Mouse (Mus musculus) macrophage (primary cell): ENCODE measurements around the gene Tnfrsf1b. TPM values are rescaled to one million over a fixed set of nuclear protein-coding genes. Genes with fewer than 3 reads are reported as not detected.
"Not testable (repeated sequence)": the region's sequence is repeated elsewhere in the genome, so short reads cannot be mapped to it uniquely, and the experiment has no call there.

ENCODE experiments used
- H3K27ac ChIP-seq: fragments of 350-480 bp; formaldehyde crosslinking; 2 replicates; pipeline ENCODE4 v1.9.0; 2021
- H3K36me3 ChIP-seq: fragments of 350-480 bp; formaldehyde crosslinking; 2 replicates; pipeline ENCODE4 v1.9.0; 2021; ENCODE audit errors: inconsistent target
- H3K4me3 ChIP-seq: fragments of 350-480 bp; formaldehyde crosslinking; 2 replicates; pipeline ENCODE4 v1.9.0; 2021; ENCODE audit errors: inconsistent target
- H3K79me2 ChIP-seq: fragments of 350-480 bp; formaldehyde crosslinking; 2 replicates; pipeline ENCODE4 v1.9.0; 2021; ENCODE audit errors: inconsistent target
- WGBS: methylation state at CpG from one replicate; pipeline ENCODE4 v1.1.7; 2026; ENCODE audit warnings: inconsistent platforms; ENCODE audit not compliant: missing documents; 5-methylcytosine and 5-hydroxymethylcytosine counted together
- polyA plus RNA-seq: library from polyadenylated mRNA; stranded (reverse); fragments of 250-400 nt; gene quantifications from 3 replicates; pipeline ENCODE4 v1.2.4, GENCODE M21; 2018; ENCODE audit warnings: inconsistent platforms

Gene Tnfrsf1b
- polyA plus RNA-seq, 1 experiment from 2014 or later: 207 TPM

GRCm38 (mm10) chr4:145199982-145200699, 46.5 kb downstream of the Tnfrsf1b start:
- no peak overlapping the region for H3K4me3 ChIP-seq
- no peaks in the 10 kb centered on the region for H3K79me2 ChIP-seq
- H3K36me3 ChIP-seq: no peaks in the 10 kb centered on the region
- 4% methylated on average over 11 of the region's 11 CpGs for WGBS
- peak overlapping the region; percentile 76 for H3K27ac ChIP-seq

- no peak overlapping the region for H3K27ac ChIP-seq
- WGBS: 51% methylated on average over 4 of the region's 4 CpGs
- H3K79me2 ChIP-seq: peaks cover 31% of the 10 kb centered on the region
- no peak overlapping the region for H3K4me3 ChIP-seq
- no peaks in the 10 kb centered on the region for H3K36me3 ChIP-seq
Observed at GRCm38 (mm10) chr4:145196586-145196985, 50.1 kb downstream of the Tnfrsf1b start.

DNA sequence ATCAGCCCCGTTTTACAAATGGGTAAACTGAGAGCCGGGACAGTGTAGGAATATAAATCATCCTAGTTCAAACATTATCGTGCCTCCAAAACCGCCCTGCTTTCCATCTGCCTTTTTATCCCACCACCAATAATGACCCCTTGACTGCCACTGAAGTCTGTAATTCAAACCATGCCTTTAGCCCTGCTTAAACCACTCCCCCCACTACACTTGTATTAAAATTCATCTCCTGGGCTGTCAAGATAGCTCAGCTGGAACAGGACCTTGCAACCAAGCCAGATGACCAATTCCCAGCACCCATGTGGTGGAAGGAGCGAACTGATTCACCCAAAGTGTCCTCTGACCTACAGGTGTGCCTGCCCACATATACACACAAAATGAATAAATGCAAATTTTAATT, 51.5 kb downstream of the Tnfrsf1b start:
- Histone ChIP-seq H3K79me2 (peaks cover 46% of the 10 kb centered on the region), H3K4me3 (no peak overlapping the region), H3K36me3 (peaks cover 8% of the 10 kb centered on the region; the same call in 1 of the 2 replicates), H3K27ac (no peak overlapping the region)
- 31% methylated on average over 5 of the region's 5 CpGs for WGBS

DNA sequence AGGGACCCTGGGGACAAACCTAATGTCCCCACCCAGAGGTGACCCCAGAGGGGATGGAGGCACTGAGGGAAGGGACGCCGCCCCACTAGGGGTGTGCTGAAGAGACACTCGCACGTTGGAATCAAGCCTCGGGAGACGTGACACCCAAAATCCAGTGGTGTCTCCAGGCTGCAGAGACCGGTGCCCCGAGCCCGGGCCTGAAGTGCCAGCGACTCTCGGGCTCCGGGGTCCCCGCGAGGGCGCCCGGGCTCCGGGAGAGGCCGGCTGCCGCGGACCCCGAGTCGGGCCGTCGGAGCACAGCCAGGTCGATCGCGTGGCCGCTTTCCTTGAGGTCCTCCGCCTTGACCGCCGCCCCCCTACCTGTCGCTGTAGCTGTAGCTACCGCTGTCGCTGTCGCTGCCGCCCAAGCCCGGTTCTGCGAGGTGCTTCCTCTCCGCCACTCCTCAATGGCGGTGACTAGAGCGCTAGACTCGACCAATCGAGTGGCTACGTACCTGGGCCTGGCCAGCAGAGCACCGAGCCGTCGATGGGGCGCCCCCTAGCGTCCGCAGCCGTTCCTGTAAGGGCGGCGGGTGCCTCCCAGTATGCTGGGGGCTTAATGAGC, 52.0 kb downstream of the Tnfrsf1b start, which contains the start of gene Vps13d:
Gene Vps13d (minus strand): TSS at position 447 of the 604 bp plus-strand sequence.
- Histone ChIP-seq H3K4me3 (peak within 1 kb of the TSS; percentile 100), H3K79me2 (peaks cover 51% of the 10 kb centered on the region), H3K27ac (peak within 1 kb of the TSS; percentile 64), H3K36me3 (peaks cover 13% of the 10 kb centered on the region; the same call in 1 of the 2 replicates)
- under 1% methylated on average over 53 of the region's 53 CpGs for WGBS

GRCm38 (mm10) chr4:145193991-145194511, 52.6 kb downstream of the Tnfrsf1b start:
- peak overlapping the region; percentile 100 for H3K4me3 ChIP-seq
- H3K36me3 ChIP-seq: peaks cover 17% of the 10 kb centered on the region; the same call in 1 of the 2 replicates
- peaks cover 57% of the 10 kb centered on the region for H3K79me2 ChIP-seq
- WGBS: 1% methylated on average over 10 of the region's 10 CpGs
- peak overlapping the region; percentile 64 for H3K27ac ChIP-seq

DNA sequence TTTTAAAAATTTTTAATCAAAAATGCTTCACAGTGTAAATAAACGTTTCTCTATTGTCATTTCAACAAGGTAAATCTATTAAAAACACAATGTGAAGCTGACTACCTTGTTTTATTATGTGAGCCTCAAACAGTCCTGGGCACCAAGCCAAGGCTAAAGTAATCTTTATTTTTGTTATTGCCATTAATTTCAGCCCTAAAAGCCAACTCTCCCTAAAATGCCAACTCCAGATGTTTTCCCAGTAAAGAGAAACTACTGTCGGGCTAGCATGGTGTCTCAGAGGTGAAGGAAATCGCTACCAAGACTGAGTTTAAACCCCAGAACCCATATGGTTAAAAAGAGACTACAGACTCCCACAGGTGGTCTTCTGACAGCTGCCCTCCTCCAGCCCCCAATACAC, 53.3 kb downstream of the Tnfrsf1b start:
- Histone ChIP-seq H3K4me3 (peak overlapping the region; percentile 100), H3K27ac (no peak overlapping the region; the same call in 1 of the 2 replicates), H3K79me2 (peaks cover 63% of the 10 kb centered on the region), H3K36me3 (peaks cover 21% of the 10 kb centered on the region; the same call in 1 of the 2 replicates)
- 45% methylated on average over 3 of the region's 3 CpGs for WGBS

DNA sequence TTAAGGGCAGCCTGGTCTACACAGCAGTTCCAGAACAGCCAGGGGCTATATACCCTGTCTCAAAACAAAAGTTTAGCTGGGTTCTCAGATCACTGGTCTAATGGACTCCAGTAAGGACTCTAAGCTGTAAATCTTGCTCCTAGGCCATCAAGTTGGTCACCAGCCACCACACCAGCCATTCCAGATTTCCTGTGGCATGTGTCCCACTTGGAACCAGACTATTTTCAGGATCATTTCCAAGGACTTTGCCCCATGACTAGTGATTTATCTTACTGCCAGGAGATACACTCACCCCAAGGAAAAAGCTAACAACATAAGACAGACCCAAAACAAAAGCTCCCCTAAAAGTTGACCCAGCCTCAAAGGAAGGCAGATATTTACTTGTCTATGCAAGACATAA, 54.0 kb downstream of the Tnfrsf1b start:
- no peak overlapping the region for H3K27ac ChIP-seq
- H3K79me2 ChIP-seq: peaks cover 70% of the 10 kb centered on the region
- peaks cover 25% of the 10 kb centered on the region; the same call in 1 of the 2 replicates for H3K36me3 ChIP-seq
- no peak overlapping the region for H3K4me3 ChIP-seq

- peaks cover 38% of the 10 kb centered on the region; the same call in 1 of the 2 replicates for H3K36me3 ChIP-seq
Observed at GRCm38 (mm10) chr4:145188561-145188960, 58.1 kb downstream of the Tnfrsf1b start.

DNA sequence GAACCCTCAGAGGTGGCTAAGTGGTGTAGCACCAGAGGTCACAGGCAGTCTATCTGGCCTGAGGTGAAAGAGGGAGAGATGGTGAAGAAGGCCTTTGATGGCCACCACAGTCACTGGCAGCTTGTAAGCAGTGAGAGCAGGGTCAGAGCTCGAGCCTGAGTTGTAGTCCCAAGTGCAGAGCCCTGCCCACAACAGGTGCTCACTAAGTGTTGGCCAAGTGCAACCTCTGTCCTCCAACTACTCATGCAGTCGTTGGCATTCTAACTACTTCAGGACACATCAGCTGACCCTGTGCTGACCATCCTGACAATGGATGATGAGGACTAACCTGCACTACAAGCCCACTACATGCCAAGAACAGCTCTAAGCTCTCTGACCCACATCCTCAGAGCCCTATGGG, 59.1 kb downstream of the Tnfrsf1b start:
- peaks cover 38% of the 10 kb centered on the region; the same call in 1 of the 2 replicates for H3K36me3 ChIP-seq
- H3K79me2 ChIP-seq: peaks cover 100% of the 10 kb centered on the region
- no peak overlapping the region for H3K4me3 ChIP-seq
- H3K27ac ChIP-seq: no peak overlapping the region
- WGBS: 82% methylated on average over 2 of the region's 2 CpGs

More at GRCm38 (mm10) chr4:145188561-145188960, 58.1 kb downstream of the Tnfrsf1b start:
- Histone ChIP-seq H3K79me2 (peaks cover 100% of the 10 kb centered on the region), H3K4me3 (no peak overlapping the region), H3K27ac (no peak overlapping the region)

DNA sequence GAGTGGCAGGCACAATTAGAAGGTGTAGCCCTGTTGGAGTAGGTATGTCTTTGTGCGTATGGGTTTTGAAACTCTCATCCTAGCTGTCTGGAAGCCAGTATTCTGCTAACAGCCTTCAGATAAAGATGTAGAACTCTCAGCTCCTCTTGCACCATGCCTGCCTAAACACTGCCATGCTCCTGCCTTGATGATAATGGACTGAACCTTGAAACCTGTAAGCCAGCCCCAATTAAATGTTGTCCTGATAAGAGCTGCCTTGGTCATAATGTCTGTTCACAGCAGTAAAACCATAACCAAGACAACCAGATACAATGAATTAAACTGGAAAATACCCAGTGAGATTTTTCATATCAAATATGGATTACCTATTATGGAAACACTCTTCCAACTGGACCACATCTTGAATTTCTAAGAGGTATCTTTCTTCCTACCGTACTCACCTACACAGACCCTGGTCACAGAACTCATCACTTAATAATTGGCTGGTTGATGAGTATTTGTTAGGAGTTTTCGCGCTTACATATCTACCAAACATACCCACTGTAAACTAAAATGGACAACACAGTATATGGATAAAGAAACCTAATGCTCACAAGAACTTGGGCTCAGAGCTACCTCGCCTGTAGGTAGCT, 67.6 kb downstream of the Tnfrsf1b start:
- no peak overlapping the region for H3K27ac ChIP-seq
- WGBS: 98% methylated on average over 5 of the region's 5 CpGs
- H3K36me3 ChIP-seq: peaks cover 50% of the 10 kb centered on the region
- H3K4me3 ChIP-seq: no peak overlapping the region
- peaks cover 26% of the 10 kb centered on the region; the same call in 1 of the 2 replicates for H3K79me2 ChIP-seq

DNA sequence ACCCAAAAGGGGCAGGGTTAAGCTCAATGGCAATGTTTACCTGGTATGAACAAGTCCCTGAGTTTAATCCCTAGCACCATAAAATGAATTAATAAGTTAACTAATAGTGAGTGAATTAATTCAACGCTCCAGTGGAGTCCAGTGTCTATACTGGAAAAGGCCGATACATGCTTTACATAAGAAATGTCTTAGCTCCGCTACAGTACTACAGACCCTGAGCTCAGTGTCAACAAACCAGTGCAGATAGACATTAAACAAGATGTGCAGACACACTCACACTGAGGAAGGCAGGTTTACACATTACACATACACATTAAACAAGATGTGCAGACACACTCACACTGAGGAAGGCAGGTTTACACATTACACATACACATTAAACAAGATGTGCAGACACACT, 81.1 kb downstream of the Tnfrsf1b start:
- WGBS: 100% methylated on average over 3 of the region's 3 CpGs
- not testable (repeated sequence) for H3K79me2 ChIP-seq, H3K27ac ChIP-seq, H3K4me3 ChIP-seq
- H3K36me3 ChIP-seq: peaks cover 93% of the 10 kb centered on the region

DNA sequence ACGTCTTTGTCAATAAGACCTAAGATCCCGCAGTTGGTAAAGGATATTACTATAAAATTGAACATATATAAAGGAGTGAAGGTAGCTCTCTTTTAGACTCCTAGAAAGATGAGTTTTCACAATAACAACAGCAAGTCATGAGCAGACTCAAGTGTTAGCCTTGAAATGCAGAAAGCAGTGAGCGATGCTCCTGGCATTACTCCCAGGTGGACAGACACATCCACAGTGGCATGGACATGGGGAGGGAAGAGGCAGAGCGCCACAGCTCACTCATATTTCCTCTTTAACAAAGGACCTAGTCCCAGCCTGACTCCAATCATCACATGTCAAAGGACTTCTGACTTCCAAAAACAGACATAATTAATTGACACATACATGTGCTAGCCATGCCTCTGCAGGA, 82.6 kb downstream of the Tnfrsf1b start:
- Histone ChIP-seq H3K4me3 (no peak overlapping the region), H3K27ac (no peak overlapping the region), H3K79me2 (no peaks in the 10 kb centered on the region), H3K36me3 (peaks cover 93% of the 10 kb centered on the region)
- WGBS: 98% methylated on average over 4 of the region's 4 CpGs
